Mouse (Mus musculus): Measurements from ENCODE around the gene Kcnd3. TPM values are rescaled to one million over a fixed set of nuclear protein-coding genes. Genes with fewer than 3 reads are reported as not detected.

Gene Kcnd3
- polyA plus RNA-seq, 1 experiment from 2014 or later: 1.1 TPM

DNA sequence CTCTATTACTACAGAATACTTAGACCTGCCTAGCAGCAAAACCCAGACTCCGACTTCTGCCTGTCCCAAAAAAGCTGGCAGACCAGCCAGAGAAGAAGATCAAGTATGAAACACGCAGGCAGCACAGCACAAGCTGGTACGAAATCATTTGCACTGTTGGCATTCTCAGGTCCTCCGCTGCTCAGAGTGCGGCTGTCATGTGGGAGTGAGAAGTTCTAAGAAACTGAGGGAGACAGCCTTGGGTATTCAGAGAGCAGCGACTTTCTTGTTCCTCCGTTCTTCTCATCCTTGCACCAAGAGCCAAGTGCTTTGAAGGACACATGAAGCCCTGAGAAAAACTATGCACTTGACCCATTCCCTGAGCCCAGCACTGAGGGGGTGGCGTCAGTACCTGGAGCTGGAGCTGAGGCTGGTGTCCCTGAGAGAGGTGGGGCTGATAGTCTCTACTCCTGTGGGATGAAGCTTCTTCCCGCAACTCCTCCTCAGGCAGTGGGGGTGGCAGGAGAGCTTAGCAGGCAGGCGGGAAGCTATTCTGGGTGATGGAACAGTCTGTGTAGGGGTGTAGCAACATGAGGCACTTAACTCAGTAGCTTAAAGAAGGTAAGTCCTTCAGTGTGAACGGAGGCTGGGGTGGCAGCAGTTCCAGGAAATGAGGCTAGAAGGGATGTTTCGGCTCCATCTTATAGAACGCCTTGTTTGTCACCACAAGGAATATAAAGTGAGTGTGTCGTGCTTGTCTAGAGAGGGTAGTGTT lies 241.4 kb downstream of the Kcnd3 start:
- TF ChIP-seq CTCF (IDR thresholded peaks at IDR 0.05; ENCODE audit: low read depth): no peak
- no peak overlapping the region for H3K4me2 ChIP-seq (replicated peaks; ENCODE audit: low read depth)
- no peaks in the 10 kb centered on the region for H3K36me3 ChIP-seq (ENCODE audit: control insufficient read depth, insufficient read depth)
- H3K4me3 ChIP-seq (ENCODE audit: low read depth, low read length): no peak overlapping the region
- no peaks in the 10 kb centered on the region for H3K4me1 ChIP-seq (replicated peaks; ENCODE audit: control insufficient read depth, insufficient read depth, low read length)
- no peaks in the 10 kb centered on the region for H3K9me3 ChIP-seq (ENCODE audit: control insufficient read depth)
- H3K27ac ChIP-seq (ENCODE audit: low read depth, low read length): no peak overlapping the region
- 72% methylated on average over 14 of the region's 14 CpGs for whole genome bisulfite sequencing
- H3K9ac ChIP-seq (ENCODE audit: low read depth, low read length): no peak overlapping the region
- no peaks in the 10 kb centered on the region for H3K27me3 ChIP-seq (replicated peaks; ENCODE audit: control insufficient read depth, insufficient read depth, low read length)
- ATAC-seq: no peak

- no peaks in the 10 kb centered on the region for H3K36me3 ChIP-seq (ENCODE audit: control insufficient read depth, insufficient read depth)
- no peak overlapping the region; the same call in 1 of the 2 replicates for H3K27ac ChIP-seq (ENCODE audit: low read depth, low read length)
- H3K4me3 ChIP-seq (ENCODE audit: low read depth, low read length): no peak overlapping the region
- H3K4me2 ChIP-seq (replicated peaks; ENCODE audit: low read depth): peak overlapping the region; percentile 1; the same call in 1 of the 2 replicates
- H3K27me3 ChIP-seq (replicated peaks; ENCODE audit: control insufficient read depth, insufficient read depth, low read length): no peaks in the 10 kb centered on the region
- no peak for TF ChIP-seq CTCF (IDR thresholded peaks at IDR 0.05; ENCODE audit: low read depth)
- 33% methylated on average over 20 of the region's 20 CpGs for WGBS
- no peaks in the 10 kb centered on the region for H3K4me1 ChIP-seq (replicated peaks; ENCODE audit: control insufficient read depth, insufficient read depth, low read length)
- H3K9me3 ChIP-seq (ENCODE audit: control insufficient read depth): no peaks in the 10 kb centered on the region
- no peak overlapping the region for H3K9ac ChIP-seq (ENCODE audit: low read depth, low read length)
- ATAC-seq: no peak
Observed at GRCm38 (mm10) chr3:105695476-105696386, 243.6 kb downstream of the Kcnd3 start.

DNA sequence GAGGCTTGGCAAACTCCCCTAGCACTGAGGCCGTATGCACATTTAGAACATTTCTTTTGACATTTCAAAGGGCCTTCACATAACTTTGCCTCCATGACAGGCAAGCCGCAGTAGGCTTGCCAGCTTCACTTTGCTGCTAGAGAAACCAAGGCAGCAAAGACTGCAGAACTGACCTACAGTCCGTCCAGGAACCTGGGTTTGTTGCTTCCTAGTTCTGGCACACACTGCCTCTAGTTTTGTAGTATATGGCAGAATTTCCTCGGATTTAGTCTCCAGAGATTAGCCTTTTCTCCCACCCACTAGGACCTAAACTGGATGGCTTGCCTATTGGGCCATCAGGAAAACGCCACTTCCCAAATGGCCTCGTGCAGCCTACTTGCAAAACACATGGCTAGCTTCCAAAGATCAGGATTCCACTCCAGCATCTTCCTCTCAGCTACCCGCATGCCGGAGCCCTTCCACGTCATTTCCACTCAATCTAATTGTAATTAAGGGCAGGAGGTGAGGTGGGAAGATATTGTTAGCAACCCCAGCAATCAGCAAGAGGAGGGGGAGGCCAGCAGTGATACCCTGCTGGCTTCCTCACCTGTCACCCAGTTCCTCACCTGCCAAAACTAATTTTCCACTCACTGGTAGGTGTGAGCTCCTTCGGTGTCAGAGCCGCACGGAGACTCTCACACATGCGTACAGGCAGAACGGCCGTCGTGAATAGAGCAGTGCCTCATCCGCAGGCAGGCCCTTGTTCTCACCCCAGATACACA lies 244.4 kb downstream of the Kcnd3 start:
- 62% methylated on average over 17 of the region's 17 CpGs for WGBS

DNA sequence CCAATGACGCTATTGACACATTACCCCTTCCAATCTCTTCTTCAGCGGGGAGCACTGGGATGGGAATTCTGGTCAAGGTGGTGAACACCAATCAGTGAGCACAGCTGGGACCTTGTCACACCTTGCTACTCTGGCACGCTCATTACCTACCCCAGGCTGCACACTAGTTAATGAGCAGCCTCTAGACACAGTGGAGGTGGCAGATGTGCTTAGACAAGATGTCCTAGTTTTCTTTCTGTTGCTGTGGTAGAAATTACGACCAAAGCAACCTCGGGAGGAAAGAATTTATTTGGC lies 245.0 kb downstream of the Kcnd3 start:
- ATAC-seq: no peak
- H3K27ac ChIP-seq (ENCODE audit: low read depth, low read length): no peak overlapping the region
- no peak for TF ChIP-seq CTCF (IDR thresholded peaks at IDR 0.05; ENCODE audit: low read depth)

More for the DNA sequence above, 244.4 kb downstream of the Kcnd3 start:
- Histone ChIP-seq H3K9me3 (ENCODE audit: control insufficient read depth) (no peaks in the 10 kb centered on the region), H3K27ac (ENCODE audit: low read depth, low read length) (no peak overlapping the region), H3K4me2 (replicated peaks; ENCODE audit: low read depth) (peak overlapping the region; percentile 1; the same call in 1 of the 2 replicates), H3K4me3 (ENCODE audit: low read depth, low read length) (no peak overlapping the region), H3K36me3 (ENCODE audit: control insufficient read depth, insufficient read depth) (no peaks in the 10 kb centered on the region), H3K4me1 (replicated peaks; ENCODE audit: control insufficient read depth, insufficient read depth, low read length) (no peaks in the 10 kb centered on the region), H3K27me3 (replicated peaks; ENCODE audit: control insufficient read depth, insufficient read depth, low read length) (no peaks in the 10 kb centered on the region), H3K9ac (ENCODE audit: low read depth, low read length) (no peak overlapping the region)
- no peak for ATAC-seq
- no peak for TF ChIP-seq CTCF (IDR thresholded peaks at IDR 0.05; ENCODE audit: low read depth)

DNA sequence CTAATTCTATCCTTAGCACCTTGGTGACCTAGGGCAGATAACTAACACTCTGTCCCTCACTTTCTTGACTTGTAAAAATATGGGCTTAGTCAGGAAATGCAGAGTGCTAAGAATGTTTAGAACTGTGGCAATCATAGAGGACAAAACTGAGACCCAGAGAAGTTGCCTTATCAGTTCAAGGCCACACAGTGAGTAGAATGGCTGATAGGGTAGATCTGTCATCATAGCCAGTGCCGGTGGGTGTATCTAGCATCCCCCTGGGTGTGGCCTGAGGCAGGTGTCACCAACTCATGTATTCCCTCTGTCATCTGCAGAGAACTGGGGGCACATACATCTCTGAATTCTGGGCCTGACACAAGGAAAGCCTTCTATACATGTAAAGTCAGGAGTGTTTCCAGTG lies 246.2 kb downstream of the Kcnd3 start:
- ATAC-seq: no peak
- Histone ChIP-seq H3K4me1 (replicated peaks; ENCODE audit: control insufficient read depth, insufficient read depth, low read length) (no peaks in the 10 kb centered on the region), H3K36me3 (ENCODE audit: control insufficient read depth, insufficient read depth) (no peaks in the 10 kb centered on the region), H3K4me3 (ENCODE audit: low read depth, low read length) (no peak overlapping the region), H3K27ac (ENCODE audit: low read depth, low read length) (no peak overlapping the region), H3K9ac (ENCODE audit: low read depth, low read length) (no peak overlapping the region), H3K27me3 (replicated peaks; ENCODE audit: control insufficient read depth, insufficient read depth, low read length) (no peaks in the 10 kb centered on the region), H3K9me3 (ENCODE audit: control insufficient read depth) (no peaks in the 10 kb centered on the region), H3K4me2 (replicated peaks; ENCODE audit: low read depth) (no peak overlapping the region)
- no peak for TF ChIP-seq CTCF (IDR thresholded peaks at IDR 0.05; ENCODE audit: low read depth)
- 58% methylated on average over 1 of the region's 1 CpGs for WGBS

More for the DNA sequence above, 245.0 kb downstream of the Kcnd3 start:
- H3K9ac ChIP-seq (ENCODE audit: low read depth, low read length): no peak overlapping the region
- H3K4me1 ChIP-seq (replicated peaks; ENCODE audit: control insufficient read depth, insufficient read depth, low read length): no peaks in the 10 kb centered on the region
- H3K27me3 ChIP-seq (replicated peaks; ENCODE audit: control insufficient read depth, insufficient read depth, low read length): no peaks in the 10 kb centered on the region
- H3K4me3 ChIP-seq (ENCODE audit: low read depth, low read length): no peak overlapping the region
- H3K9me3 ChIP-seq (ENCODE audit: control insufficient read depth): no peaks in the 10 kb centered on the region
- H3K4me2 ChIP-seq (replicated peaks; ENCODE audit: low read depth): no peak overlapping the region
- 68% methylated on average over 5 of the region's 5 CpGs for WGBS
- H3K36me3 ChIP-seq (ENCODE audit: control insufficient read depth, insufficient read depth): no peaks in the 10 kb centered on the region

Measured in intestine, postnatal 0 days (tissue).